Mouse (Mus musculus): ENCODE data around the gene Opn4.

Gene Opn4

GRCm38 (mm10) chr14:34561647-34562046, 38.3 kb downstream of the Opn4 start:
- no peak for DNase-seq

GRCm38 (mm10) chr14:34558947-34559346, 41.0 kb downstream of the Opn4 start:
- DNase-seq = no peak

DNA sequence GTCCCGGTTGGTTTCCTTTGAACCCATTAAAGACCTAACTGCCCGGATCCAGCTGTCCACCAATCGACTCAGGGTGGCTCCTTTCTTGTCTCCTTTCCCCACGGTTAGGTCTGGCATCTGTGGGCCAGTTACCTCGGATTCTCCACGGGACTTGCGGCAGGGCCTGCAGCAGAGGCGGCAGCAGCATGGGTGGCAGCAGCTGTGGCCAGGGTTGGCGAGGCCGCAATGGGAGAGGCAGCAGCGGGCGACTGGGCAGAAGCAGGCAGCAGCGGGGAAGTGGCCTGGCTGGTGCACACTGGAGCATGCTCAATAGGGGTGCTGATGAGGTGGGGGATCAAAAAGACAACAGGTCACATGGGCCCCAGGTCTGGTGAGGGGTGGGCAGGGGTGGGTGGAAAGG, 44.7 kb downstream of the Opn4 start:
- no peak for DNase-seq

- DNase-seq = no peak
Observed at GRCm38 (mm10) chr14:34554047-34554446, 45.9 kb downstream of the Opn4 start.

GRCm38 (mm10) chr14:34553470-34553869, 46.5 kb downstream of the Opn4 start:
- no peak for DNase-seq

DNA sequence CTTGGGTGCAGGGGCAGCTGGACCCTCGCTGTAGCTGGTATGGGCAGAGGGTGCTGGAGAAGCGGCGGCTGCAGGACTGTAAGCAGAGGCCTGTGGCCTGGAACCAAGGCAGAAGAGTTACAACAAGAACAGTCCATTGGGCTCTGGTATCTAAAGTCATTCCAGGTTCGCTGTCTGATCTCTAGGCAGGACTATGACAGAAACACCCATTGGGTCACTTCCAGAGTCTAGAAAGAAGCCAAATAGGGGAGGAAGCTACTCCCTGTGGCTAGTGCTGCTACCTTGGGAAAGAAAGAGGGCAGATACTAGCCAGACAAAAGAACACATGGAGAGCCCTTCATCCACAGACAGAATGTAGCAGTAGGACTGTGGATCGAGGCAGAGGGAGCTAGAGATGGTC, 47.7 kb downstream of the Opn4 start:
- DNase-seq = no peak

- peak; percentile 82 for DNase-seq
Observed at GRCm38 (mm10) chr14:34549004-34549671, 50.8 kb downstream of the Opn4 start.

DNA sequence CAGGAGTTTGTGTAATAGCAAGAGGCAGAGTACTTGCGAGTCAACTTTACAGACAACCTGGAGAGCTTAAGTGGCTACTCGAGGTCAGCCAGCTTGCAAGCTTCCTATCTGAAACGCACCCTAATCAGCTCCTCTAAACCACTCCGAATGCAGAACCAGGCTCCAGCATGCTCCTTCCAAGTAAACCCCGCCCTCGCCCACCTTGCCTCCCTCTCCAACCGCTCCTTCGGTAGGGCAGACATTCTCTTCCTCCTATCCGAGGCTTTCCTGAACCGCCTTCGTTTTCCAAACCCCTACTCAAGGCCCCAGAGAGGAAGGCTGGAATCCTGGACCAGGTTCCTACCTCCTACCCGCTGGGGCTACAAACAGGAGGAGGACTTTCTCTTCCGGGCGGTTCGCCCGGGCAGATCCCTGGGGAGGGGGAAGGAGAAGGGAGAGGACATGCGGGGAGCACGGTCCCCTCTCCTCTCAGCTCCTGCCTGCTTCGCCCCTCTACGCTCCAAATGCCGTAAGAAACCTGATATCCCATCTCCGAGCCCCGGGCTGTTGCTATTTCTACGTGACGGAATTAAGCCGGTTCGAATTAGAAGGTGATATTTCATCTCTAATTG, 51.4 kb downstream of the Opn4 start:
- peak; percentile 33 for DNase-seq

GRCm38 (mm10) chr14:34544545-34544944, 55.4 kb downstream of the Opn4 start:
- DNase-seq = no peak

GRCm38 (mm10) chr14:34544001-34544400, 55.9 kb downstream of the Opn4 start:
- no peak for DNase-seq

- DNase-seq = no peak
Observed at GRCm38 (mm10) chr14:34543596-34543995, 56.3 kb downstream of the Opn4 start.

GRCm38 (mm10) chr14:34541896-34542295, 58.0 kb downstream of the Opn4 start:
- DNase-seq = no peak

DNA sequence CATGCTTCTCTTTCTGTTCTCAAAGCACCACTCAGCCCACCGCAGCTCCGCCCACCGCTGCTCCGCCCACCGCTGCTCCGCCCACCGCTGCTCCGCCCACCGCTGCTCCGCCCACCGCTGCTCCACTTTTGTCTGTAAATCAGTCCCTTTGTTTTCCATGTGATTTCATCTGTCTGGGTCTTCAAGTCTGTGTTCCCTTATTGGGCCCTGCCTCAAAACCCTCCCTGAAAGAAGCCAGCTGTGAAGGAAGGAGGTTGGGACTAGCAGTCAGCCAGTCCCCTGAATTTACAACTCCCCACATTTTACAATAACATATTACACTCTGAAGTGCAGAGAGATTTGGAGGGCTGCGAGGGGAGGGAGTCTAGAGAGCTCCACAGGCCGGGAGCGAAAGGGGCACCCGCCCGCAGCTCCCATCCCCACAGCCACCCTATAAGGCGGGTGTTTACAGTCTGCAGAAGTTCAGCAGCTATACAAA, 59.2 kb downstream of the Opn4 start:
- DNase-seq = no peak

All from liver (tissue).